Mouse (Mus musculus) thymus, adult 2 months (tissue): Measurements from ENCODE around the gene Gmnc. TPM values are rescaled to one million over a fixed set of nuclear protein-coding genes. Genes with fewer than 3 reads are reported as not detected.

ENCODE experiments used
- DNase-seq: peaks from one replicate; pipeline ENCODE4 v3.0.0; 2021
- H3K27ac ChIP-seq: fragments of 200-500 bp; 2 replicates; pipeline ENCODE4 v1.5.1; 2012; ENCODE audit warnings: low read length, control low read depth; ENCODE audit not compliant: control insufficient read depth, insufficient read depth
- H3K27me3 ChIP-seq: fragments of 200-500 bp; 2 replicates; pipeline ENCODE4 v1.6.1; 2012; ENCODE audit warnings: mild to moderate bottlenecking, low read length, moderate library complexity, mixed read lengths; ENCODE audit not compliant: control insufficient read depth, insufficient read depth
- H3K36me3 ChIP-seq: fragments of 200-500 bp; 2 replicates; pipeline ENCODE4 v1.6.1; 2012; ENCODE audit warnings: mild to moderate bottlenecking, low read length, moderate library complexity; ENCODE audit not compliant: control insufficient read depth, insufficient read depth
- H3K4me1 ChIP-seq: fragments of 200-500 bp; replicated peaks from 2 replicates; pipeline ENCODE4 v1.6.1; 2012; ENCODE audit warnings: low read length; ENCODE audit not compliant: control insufficient read depth, insufficient read depth
- H3K4me3 ChIP-seq: fragments of 200-500 bp; 2 replicates; pipeline ENCODE4 v1.5.1; 2012; ENCODE audit warnings: mild to moderate bottlenecking, low read length, control low read depth, moderate library complexity; ENCODE audit not compliant: control insufficient read depth, insufficient read depth
- CTCF ChIP-seq: fragments of 200-500 bp; IDR thresholded peaks from 2 replicates; pipeline ENCODE4 v1.5.1; 2012; ENCODE audit warnings: mild to moderate bottlenecking, control low read depth, low read length, moderate library complexity, borderline replicate concordance; ENCODE audit not compliant: control insufficient read depth, poor library complexity, insufficient read depth; ENCODE audit errors: extremely low read depth
- POLR2A ChIP-seq: fragments of 200-500 bp; IDR thresholded peaks from 2 replicates; pipeline ENCODE4 v1.6.1; 2012; ENCODE audit warnings: mild to moderate bottlenecking, low read length, control low read depth, moderate library complexity; ENCODE audit not compliant: control insufficient read depth, poor library complexity, insufficient read depth; ENCODE audit errors: extremely low read depth
- WGBS: fragments of 180-500 bp; shearing (Covaris S2); methylation state at CpG from one replicate; pipeline ENCODE4 v1.1.7; 2018; 5-methylcytosine and 5-hydroxymethylcytosine counted together
- polyA plus RNA-seq: library from polyadenylated mRNA; depleted of rRNA; stranded (reverse); fragments of >200 nt; gene quantifications from 2 replicates; pipeline ENCODE4 v1.2.3, GENCODE M21; 2012

Gmnc gene
- polyA plus RNA-seq, 1 experiment, result 0.07 TPM

- 85% methylated on average over 19 of the region's 19 CpGs for WGBS
- Histone ChIP-seq H3K4me1 (no peaks in the 10 kb centered on the region), H3K27ac (no peak overlapping the region), H3K27me3 (no peaks in the 10 kb centered on the region), H3K36me3 (no peaks in the 10 kb centered on the region), H3K4me3 (no peak overlapping the region)
- TF ChIP-seq CTCF (no peak), POLR2A (no peak)
- DNase-seq, result no peak
Measured at GRCm38 (mm10) chr16:26989415-26990315, 1.8 kb downstream of the Gmnc start.

GRCm38 (mm10) chr16:26988188-26988587 is 3.3 kb downstream of the Gmnc start:
- no peaks in the 10 kb centered on the region for H3K27me3 ChIP-seq
- TF ChIP-seq POLR2A, result no peak
- WGBS, result 85% methylated on average over 1 of the region's 1 CpGs
- H3K27ac ChIP-seq, result no peak overlapping the region
- H3K4me3 ChIP-seq, result no peak overlapping the region
- no peaks in the 10 kb centered on the region for H3K36me3 ChIP-seq
- no peak for DNase-seq
- H3K4me1 ChIP-seq, result no peaks in the 10 kb centered on the region

- WGBS, result 90% methylated on average over 1 of the region's 1 CpGs
Measured at GRCm38 (mm10) chr16:26985796-26986195, 5.7 kb downstream of the Gmnc start.

GRCm38 (mm10) chr16:26982112-26982511 is 9.3 kb downstream of the Gmnc start:
- WGBS, result 35% methylated on average over 3 of the region's 3 CpGs
- TF ChIP-seq POLR2A (no peak), CTCF (no peak)
- Histone ChIP-seq H3K36me3 (no peaks in the 10 kb centered on the region), H3K4me3 (no peak overlapping the region), H3K27me3 (no peaks in the 10 kb centered on the region), H3K27ac (no peak overlapping the region), H3K4me1 (no peaks in the 10 kb centered on the region)
- DNase-seq, result no peak

More at GRCm38 (mm10) chr16:26985796-26986195, 5.7 kb downstream of the Gmnc start:
- Histone ChIP-seq H3K36me3 (no peaks in the 10 kb centered on the region), H3K27ac (no peak overlapping the region), H3K4me1 (no peaks in the 10 kb centered on the region), H3K27me3 (no peaks in the 10 kb centered on the region), H3K4me3 (no peak overlapping the region)
- TF ChIP-seq CTCF, result no peak
- TF ChIP-seq POLR2A, result no peak
- no peak for DNase-seq

- TF ChIP-seq POLR2A (no peak), CTCF (no peak)
- Histone ChIP-seq H3K36me3 (no peaks in the 10 kb centered on the region), H3K27me3 (no peaks in the 10 kb centered on the region), H3K4me3 (no peak overlapping the region), H3K27ac (no peak overlapping the region), H3K4me1 (no peaks in the 10 kb centered on the region)
- DNase-seq, result no peak
- WGBS, result 9% methylated on average over 28 of the region's 28 CpGs
Measured at GRCm38 (mm10) chr16:26967967-26968366, 23.5 kb downstream of the Gmnc start.

GRCm38 (mm10) chr16:26966830-26967229 is 24.6 kb downstream of the Gmnc start:
- no peak overlapping the region for H3K4me3 ChIP-seq
- no peaks in the 10 kb centered on the region for H3K36me3 ChIP-seq
- no peak overlapping the region for H3K27ac ChIP-seq
- TF ChIP-seq POLR2A (no peak), CTCF (no peak)
- 92% methylated on average over 2 of the region's 2 CpGs for WGBS
- no peaks in the 10 kb centered on the region for H3K27me3 ChIP-seq
- no peak for DNase-seq
- H3K4me1 ChIP-seq, result no peaks in the 10 kb centered on the region

GRCm38 (mm10) chr16:26961971-26962370 is 29.5 kb downstream of the Gmnc start:
- no peak for DNase-seq
- Histone ChIP-seq H3K4me3 (no peak overlapping the region), H3K27me3 (no peaks in the 10 kb centered on the region), H3K36me3 (no peaks in the 10 kb centered on the region), H3K4me1 (no peaks in the 10 kb centered on the region), H3K27ac (no peak overlapping the region)
- no peak for TF ChIP-seq POLR2A
- TF ChIP-seq CTCF, result no peak
